Mouse (Mus musculus) adrenal gland, postnatal 4 days (tissue): Measurements from ENCODE around the gene Trim27. TPM values are rescaled to one million over a fixed set of nuclear protein-coding genes. Genes with fewer than 3 reads are reported as not detected.

Source experiments
- DNase-seq, 2 experiments: peaks; one replicate each; pipeline ENCODE4 v3.0.0; 2021 to 2022; ENCODE audit warnings: low spot score in 2 of 2, mixed read lengths in 2 of 2
- long read RNA-seq, 2 experiments: library from polyadenylated mRNA; stranded (forward); transcript quantifications; one replicate each; pipeline ENCODE4 v2.0.0; 2021
- total RNA-seq, 2 experiments: library from RNA; stranded (reverse); gene quantifications; 2 replicates each; pipeline ENCODE4 v1.2.3; 2021

The Trim27 gene
- total RNA-seq, result 10 to 100 TPM; 73.3 to 75.1 TPM
- long read RNA-seq, experiment 1, full-length matches to known transcripts, result 49 of 56 reads
- long read RNA-seq, experiment 1, partial matches to known transcripts, result 4 of 56 reads
- long read RNA-seq, experiment 1, other reads (novel, unspliced or antisense), result 3 of 56 reads
- long read RNA-seq, experiment 2, full-length matches to known transcripts, result 99 of 113 reads
- long read RNA-seq, experiment 2, partial matches to known transcripts, result 8 of 113 reads
- long read RNA-seq, experiment 2, other reads (novel, unspliced or antisense), result 6 of 113 reads

- DNase-seq, result no peak
These were observed at the start of gene Trim27 for GRCm38 (mm10) chr13:21179367-21179723. Gene Trim27 (plus strand): TSS chr13:21179445.

GRCm38 (mm10) chr13:21142421-21142820 is 36.8 kb upstream of the Trim27 start:
- no peak for DNase-seq

GRCm38 (mm10) chr13:21145767-21146166 is 33.5 kb upstream of the Trim27 start, which contains the start of gene Olfr1368:
Gene Olfr1368 (minus strand): TSS chr13:21145867.
- DNase-seq, result no peak

GRCm38 (mm10) chr13:21155888-21156287 is 23.4 kb upstream of the Trim27 start:
- DNase-seq, result no peak

- no peak for DNase-seq
These were observed 21.2 kb upstream of the Trim27 start for GRCm38 (mm10) chr13:21158071-21158470.

GRCm38 (mm10) chr13:21158785-21159474 is 20.3 kb upstream of the Trim27 start:
- peak; percentile 46 to 69 for DNase-seq

- no peak for DNase-seq
These were observed 19.8 kb upstream of the Trim27 start for GRCm38 (mm10) chr13:21159475-21159819.

GRCm38 (mm10) chr13:21160041-21160511 is 19.2 kb upstream of the Trim27 start:
- no peak for DNase-seq

- peak; percentile 82 to 83 for DNase-seq
These were observed 18.3 kb upstream of the Trim27 start for GRCm38 (mm10) chr13:21160657-21161590.

- DNase-seq, result no peak
These were observed 17.7 kb upstream of the Trim27 start for GRCm38 (mm10) chr13:21161591-21161990.

GRCm38 (mm10) chr13:21162591-21162990 is 16.7 kb upstream of the Trim27 start:
- no peak for DNase-seq

- no peak for DNase-seq
These were observed 12.0 kb upstream of the Trim27 start for GRCm38 (mm10) chr13:21166936-21167909.

GRCm38 (mm10) chr13:21167910-21168300 is 11.3 kb upstream of the Trim27 start:
- no peak for DNase-seq

- DNase-seq, result no peak
These were observed 10.8 kb upstream of the Trim27 start for GRCm38 (mm10) chr13:21168371-21169011.

- DNase-seq, result no peak
These were observed 10.1 kb upstream of the Trim27 start for GRCm38 (mm10) chr13:21169121-21169656.

GRCm38 (mm10) chr13:21169657-21170430 is 9.4 kb upstream of the Trim27 start:
- peak; percentile 42 to 55 for DNase-seq

- DNase-seq, result no peak
These were observed 8.7 kb upstream of the Trim27 start for GRCm38 (mm10) chr13:21170431-21171155.

- no peak for DNase-seq
These were observed 8.1 kb upstream of the Trim27 start for GRCm38 (mm10) chr13:21171156-21171530.
